Mouse (Mus musculus): Measurements from ENCODE around the gene Cox5b.

The Cox5b gene

GRCm38 (mm10) chr1:36690671-36691235 is 496 bp upstream of the Cox5b start:
- no peak for DNase-seq

GRCm38 (mm10) chr1:36694871-36695270 is 3.6 kb downstream of the Cox5b start:
- DNase-seq, result no peak

- DNase-seq, result no peak
These were observed 5.2 kb downstream of the Cox5b start for GRCm38 (mm10) chr1:36696411-36696810.

GRCm38 (mm10) chr1:36697030-36697429 is 5.8 kb downstream of the Cox5b start:
- no peak for DNase-seq

- no peak for DNase-seq
These were observed 15.9 kb downstream of the Cox5b start for GRCm38 (mm10) chr1:36707166-36707565.

- no peak for DNase-seq
These were observed 16.5 kb downstream of the Cox5b start for GRCm38 (mm10) chr1:36707797-36708196.

GRCm38 (mm10) chr1:36708626-36709025 is 17.4 kb downstream of the Cox5b start:
- no peak for DNase-seq

- DNase-seq, result peak; percentile 21 to 44
These were observed 18.0 kb downstream of the Cox5b start for GRCm38 (mm10) chr1:36709055-36709853.

GRCm38 (mm10) chr1:36709854-36710280 is 18.6 kb downstream of the Cox5b start, which contains the start of gene 4933424G06Rik:
TSS of gene 4933424G06Rik (plus strand) at chr1:36710149.
- peak; percentile 97 to 99 for DNase-seq

GRCm38 (mm10) chr1:36711104-36711503 is 19.9 kb downstream of the Cox5b start:
- no peak for DNase-seq

GRCm38 (mm10) chr1:36714311-36714710 is 23.1 kb downstream of the Cox5b start, which contains the start of gene Actr1b:
TSS of gene Actr1b (minus strand) at chr1:36714422.
- DNase-seq, result no peak

- no peak for DNase-seq
These were observed 27.5 kb downstream of the Cox5b start for GRCm38 (mm10) chr1:36718786-36719185.

- peak in 1 of 2 experiments; percentile 16 for DNase-seq
These were observed 32.2 kb downstream of the Cox5b start for GRCm38 (mm10) chr1:36723146-36724056.

- DNase-seq, result no peak
These were observed 32.8 kb downstream of the Cox5b start for GRCm38 (mm10) chr1:36724057-36724431.

GRCm38 (mm10) chr1:36737300-36737699 is 46.1 kb downstream of the Cox5b start:
- DNase-seq, result peak; percentile 53 to 67

GRCm38 (mm10) chr1:36739231-36739630 is 48.0 kb downstream of the Cox5b start:
- DNase-seq, result no peak

- DNase-seq, result no peak
These were observed 51.8 kb downstream of the Cox5b start for GRCm38 (mm10) chr1:36743046-36743445.
